Mouse (Mus musculus) kidney, embryonic 14.5 days (tissue): ENCODE results near the gene Mgst2. TPM values are rescaled to one million over a fixed set of nuclear protein-coding genes. Genes with fewer than 3 reads are reported as not detected.

Experiments used
- ATAC-seq: fragments of 200-750 bp; cut with Nextera tagmentation; 2 replicates; pipeline ENCODE4 v1.8.0; 2017; ENCODE audit warnings: moderate number of reproducible peaks, mild to moderate bottlenecking, moderate TSS enrichment, moderate library complexity; ENCODE audit not compliant: low FRiP score, low TSS enrichment
- H3K27ac ChIP-seq: fragments of 300-500 bp; sonication (generic); 2 replicates; pipeline ENCODE4 v1.5.1; 2014; ENCODE audit warnings: low read depth, mild to moderate bottlenecking, low read length, moderate library complexity, mixed read lengths
- H3K27me3 ChIP-seq: fragments of 300-500 bp; sonication (generic); 2 replicates; pipeline ENCODE4 v1.6.1; 2014; ENCODE audit warnings: mild to moderate bottlenecking, low read length; ENCODE audit not compliant: control insufficient read depth, insufficient read depth
- H3K36me3 ChIP-seq: fragments of 300-500 bp; sonication (generic); 2 replicates; pipeline ENCODE4 v1.6.1; 2014; ENCODE audit warnings: low read length, mixed read lengths; ENCODE audit not compliant: control insufficient read depth, insufficient read depth
- H3K4me1 ChIP-seq: fragments of 300-500 bp; sonication (generic); 2 replicates; pipeline ENCODE4 v1.6.1; 2014; ENCODE audit warnings: low read length, mixed read lengths; ENCODE audit not compliant: control insufficient read depth, insufficient read depth
- H3K4me2 ChIP-seq: fragments of 300-500 bp; sonication (generic); replicated peaks from 2 replicates; pipeline ENCODE4 v1.6.1; 2014; ENCODE audit warnings: low read depth, mild to moderate bottlenecking, low read length
- H3K4me3 ChIP-seq: fragments of 300-500 bp; sonication (generic); 2 replicates; pipeline ENCODE4 v1.5.1; 2014; ENCODE audit warnings: mild to moderate bottlenecking, low read length
- H3K9ac ChIP-seq: fragments of 300-500 bp; sonication (generic); 2 replicates; pipeline ENCODE4 v1.6.1; 2014; ENCODE audit warnings: low read depth, mild to moderate bottlenecking, low read length, moderate library complexity
- H3K9me3 ChIP-seq: fragments of 300-500 bp; sonication (generic); 2 replicates; pipeline ENCODE4 v1.6.1; 2016; ENCODE audit warnings: low read length; ENCODE audit not compliant: control insufficient read depth
- WGBS: fragments of 180-500 bp; shearing (Covaris S2); extraction: QIAGEN DNeasy Blood & Tissue Kit; methylation state at CpG from one replicate; pipeline ENCODE4 v1.1.7; 2014; 5-methylcytosine and 5-hydroxymethylcytosine counted together
- polyA plus RNA-seq: library from polyadenylated mRNA; unstranded; fragments of >200 nt; fragmentation: Nextera tagmentation; extraction: Ambion mirVana; gene quantifications from 2 replicates; pipeline ENCODE4 v1.2.1, GENCODE M21; 2014

The Mgst2 gene
- polyA plus RNA-seq, 1 experiment from 2014 or later, result 0.51 TPM

DNA sequence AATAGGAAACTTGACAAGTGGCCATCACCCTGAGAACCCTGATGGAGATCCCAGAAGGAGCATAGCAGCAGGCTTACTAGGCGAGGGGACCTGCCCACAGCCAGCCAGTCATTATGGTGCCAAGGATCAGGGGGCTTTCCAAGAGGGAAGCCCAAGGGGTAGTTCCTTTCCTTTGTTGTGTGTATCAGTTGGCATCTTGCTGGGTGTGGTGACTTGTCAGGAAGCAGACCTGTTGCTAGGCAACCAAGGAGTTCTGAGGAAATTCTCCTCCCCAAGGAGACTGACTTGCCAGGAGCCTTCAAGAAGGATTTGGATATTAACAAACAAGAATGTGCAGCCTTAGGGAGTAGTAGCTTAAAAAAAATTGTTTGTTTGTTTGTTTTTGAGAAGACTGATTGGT lies 25.7 kb upstream of the Mgst2 start:
- Histone ChIP-seq H3K36me3 (no peaks in the 10 kb centered on the region), H3K9ac (no peak overlapping the region), H3K4me2 (no peak overlapping the region), H3K27me3 (no peaks in the 10 kb centered on the region), H3K4me1 (no peaks in the 10 kb centered on the region), H3K27ac (no peak overlapping the region), H3K4me3 (no peak overlapping the region), H3K9me3 (peaks cover 5% of the 10 kb centered on the region; the same call in 1 of the 2 replicates)
- WGBS, result 77% methylated on average over 1 of the region's 1 CpGs
- no peak for ATAC-seq

DNA sequence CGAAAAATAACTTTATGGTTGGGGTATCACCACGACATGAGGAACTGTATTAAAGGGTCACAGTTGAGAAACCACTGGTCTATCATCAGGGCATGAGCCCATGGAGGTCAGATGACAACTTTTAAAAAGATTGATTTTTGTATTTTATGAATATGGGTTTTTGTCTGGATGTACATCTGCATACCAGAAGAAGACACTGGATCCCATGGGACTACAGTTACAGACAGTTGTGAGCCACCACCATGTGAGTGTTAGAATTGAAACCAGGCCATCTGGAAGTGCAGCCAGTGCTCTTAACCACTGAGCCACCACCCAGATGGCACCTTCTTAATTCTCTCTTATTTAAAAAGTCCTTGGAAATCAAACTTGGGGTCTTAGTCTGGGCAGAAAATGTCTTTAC lies 24.2 kb upstream of the Mgst2 start:
- H3K4me3 ChIP-seq, result no peak overlapping the region
- H3K9ac ChIP-seq, result no peak overlapping the region
- no peak for ATAC-seq
- 85% methylated on average over 2 of the region's 2 CpGs for WGBS
- H3K4me2 ChIP-seq, result no peak overlapping the region
- peaks cover 3% of the 10 kb centered on the region; the same call in 1 of the 2 replicates for H3K9me3 ChIP-seq
- no peaks in the 10 kb centered on the region for H3K4me1 ChIP-seq
- no peaks in the 10 kb centered on the region for H3K36me3 ChIP-seq
- H3K27me3 ChIP-seq, result no peaks in the 10 kb centered on the region
- no peak overlapping the region for H3K27ac ChIP-seq

DNA sequence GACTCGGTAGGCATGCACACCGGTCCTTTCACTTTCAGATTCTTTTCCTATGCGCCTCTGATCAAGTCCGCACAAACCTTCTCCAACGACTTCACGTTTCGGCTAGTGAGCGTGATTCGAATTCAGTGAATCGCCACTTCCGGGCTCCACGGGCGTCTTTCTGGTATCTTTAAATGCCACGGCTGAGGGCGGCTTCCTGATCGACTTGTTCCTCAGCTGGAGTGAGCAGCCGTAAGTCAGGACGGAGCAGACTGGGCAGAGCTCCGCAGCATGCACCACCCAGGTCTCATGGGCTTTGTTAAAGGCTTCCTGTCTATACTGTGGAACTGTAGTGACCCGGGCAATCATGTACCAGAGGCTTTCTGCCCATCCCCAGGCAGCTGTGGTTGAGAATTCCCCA lies 23.5 kb upstream of the Mgst2 start:
- H3K27me3 ChIP-seq, result no peaks in the 10 kb centered on the region
- H3K9me3 ChIP-seq, result peaks cover 3% of the 10 kb centered on the region; the same call in 1 of the 2 replicates
- ATAC-seq, result no peak
- H3K4me3 ChIP-seq, result no peak overlapping the region
- no peaks in the 10 kb centered on the region for H3K4me1 ChIP-seq
- no peaks in the 10 kb centered on the region for H3K36me3 ChIP-seq
- H3K27ac ChIP-seq, result no peak overlapping the region
- no peak overlapping the region for H3K9ac ChIP-seq
- WGBS, result 91% methylated on average over 20 of the region's 20 CpGs
- no peak overlapping the region for H3K4me2 ChIP-seq

DNA sequence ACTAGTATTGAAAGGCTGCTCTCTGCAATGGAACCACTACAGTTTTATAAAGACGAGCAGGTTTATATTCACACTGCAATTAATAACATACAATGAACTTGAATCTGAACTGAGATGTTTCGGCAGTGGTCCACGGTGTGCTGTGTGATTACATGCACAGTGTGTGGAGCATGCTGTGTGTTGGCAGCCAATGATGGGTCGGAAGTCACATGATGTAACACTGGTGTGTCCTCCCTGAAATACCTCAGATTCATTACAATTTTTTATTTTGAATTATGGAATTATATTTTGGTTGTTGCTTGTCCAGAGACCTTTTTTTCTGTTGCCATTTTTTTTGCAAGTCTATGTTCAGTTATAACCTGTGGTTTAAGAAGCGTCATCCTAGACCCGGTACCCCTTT lies 22.8 kb upstream of the Mgst2 start:
- ATAC-seq, result no peak
- Histone ChIP-seq H3K36me3 (no peaks in the 10 kb centered on the region), H3K4me1 (no peaks in the 10 kb centered on the region), H3K4me2 (no peak overlapping the region), H3K9ac (no peak overlapping the region), H3K4me3 (no peak overlapping the region), H3K9me3 (peaks cover 3% of the 10 kb centered on the region; the same call in 1 of the 2 replicates), H3K27ac (no peak overlapping the region), H3K27me3 (no peaks in the 10 kb centered on the region)
- WGBS, result 95% methylated on average over 6 of the region's 6 CpGs

DNA sequence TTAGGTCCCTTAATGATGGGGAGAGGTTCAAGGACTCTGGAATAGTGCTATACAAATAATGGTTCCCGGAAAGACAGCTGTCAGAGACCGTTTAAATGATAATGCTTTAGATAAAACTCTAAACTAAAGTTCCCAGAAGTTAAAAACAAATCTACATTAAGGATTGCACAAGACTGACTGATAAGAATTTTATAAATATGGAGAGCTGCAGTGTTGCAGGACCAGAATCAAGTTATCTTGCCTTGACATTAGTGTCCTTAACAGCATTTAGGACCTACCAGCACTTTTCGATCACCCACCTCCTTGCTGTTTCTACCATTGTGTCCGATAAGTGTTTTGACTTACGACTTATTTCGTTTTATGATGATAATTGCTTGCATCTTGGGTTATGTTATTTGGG lies 21.9 kb upstream of the Mgst2 start:
- no peaks in the 10 kb centered on the region for H3K36me3 ChIP-seq
- no peak for ATAC-seq
- H3K4me2 ChIP-seq, result no peak overlapping the region
- H3K27ac ChIP-seq, result no peak overlapping the region
- H3K9ac ChIP-seq, result no peak overlapping the region
- 92% methylated on average over 6 of the region's 6 CpGs for WGBS
- H3K9me3 ChIP-seq, result peaks cover 3% of the 10 kb centered on the region; the same call in 1 of the 2 replicates
- no peaks in the 10 kb centered on the region for H3K27me3 ChIP-seq
- H3K4me1 ChIP-seq, result no peaks in the 10 kb centered on the region
- no peak overlapping the region for H3K4me3 ChIP-seq

DNA sequence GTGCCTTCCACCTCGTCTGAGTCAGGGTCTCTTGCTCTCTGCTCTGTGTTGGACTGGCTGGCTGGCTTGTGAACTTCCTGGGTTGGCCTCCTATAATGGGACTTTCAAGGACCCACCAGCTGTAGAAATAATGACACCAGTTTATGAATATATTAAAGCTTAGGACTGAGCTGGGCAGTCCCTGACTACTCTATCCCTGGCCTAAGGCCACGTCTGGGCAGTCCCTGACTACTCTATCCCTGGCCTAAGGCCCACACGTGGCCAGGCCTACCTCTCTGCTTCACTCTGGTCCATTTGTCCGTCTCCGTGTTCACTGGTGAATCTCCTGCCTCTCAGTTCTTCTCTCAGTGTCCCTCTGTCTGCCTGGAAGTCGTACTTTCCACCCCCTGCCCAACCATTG lies 14.7 kb upstream of the Mgst2 start:
- Histone ChIP-seq H3K27ac (no peak overlapping the region), H3K4me1 (peaks cover 8% of the 10 kb centered on the region; the same call in 1 of the 2 replicates), H3K4me2 (no peak overlapping the region), H3K9me3 (no peaks in the 10 kb centered on the region), H3K9ac (no peak overlapping the region), H3K36me3 (no peaks in the 10 kb centered on the region), H3K27me3 (no peaks in the 10 kb centered on the region), H3K4me3 (no peak overlapping the region)
- ATAC-seq, result no peak
- WGBS, result 86% methylated on average over 6 of the region's 6 CpGs

DNA sequence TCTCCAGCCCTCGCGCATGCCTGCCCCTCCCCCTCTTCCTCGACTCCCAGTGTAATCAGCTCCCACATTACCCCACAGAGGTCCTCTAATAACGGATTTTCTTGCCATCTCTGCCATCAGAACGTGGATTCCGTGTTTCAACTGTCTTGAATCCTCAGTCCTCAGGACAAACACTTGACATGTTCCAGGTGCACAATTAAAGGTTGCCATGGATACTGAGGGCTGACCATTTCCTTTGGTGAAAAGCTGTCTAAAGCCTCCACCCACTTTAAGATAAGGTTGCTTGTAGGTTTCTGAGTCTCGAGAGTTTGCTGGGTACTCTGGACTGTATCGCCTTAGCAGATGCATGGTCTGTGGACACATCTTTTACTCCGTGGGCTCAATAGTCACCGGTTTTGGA lies 13.9 kb upstream of the Mgst2 start:
- ATAC-seq, result no peak
- Histone ChIP-seq H3K4me1 (peaks cover 8% of the 10 kb centered on the region; the same call in 1 of the 2 replicates), H3K9ac (no peak overlapping the region), H3K4me3 (no peak overlapping the region), H3K4me2 (no peak overlapping the region), H3K36me3 (no peaks in the 10 kb centered on the region), H3K27me3 (no peaks in the 10 kb centered on the region), H3K27ac (no peak overlapping the region), H3K9me3 (no peaks in the 10 kb centered on the region)
- WGBS, result 74% methylated on average over 10 of the region's 10 CpGs

DNA sequence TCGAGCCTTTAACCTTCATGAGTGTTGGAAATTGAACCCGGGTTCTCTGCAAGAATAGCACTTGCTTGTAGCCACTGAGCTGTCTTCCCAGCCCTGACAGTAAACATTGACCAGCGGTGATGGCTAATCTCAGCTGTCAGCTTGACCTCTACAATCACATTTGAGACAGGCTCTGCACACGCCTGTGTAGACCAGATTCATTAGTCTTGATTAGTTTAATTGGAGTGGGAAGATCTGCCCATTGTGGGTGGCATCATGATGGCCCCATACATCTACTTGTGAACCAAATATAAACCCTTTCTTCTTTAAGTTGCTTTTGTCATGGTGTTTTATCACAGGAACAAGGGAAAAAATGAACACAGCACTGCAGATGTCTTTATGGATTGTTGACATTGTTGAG lies 12.8 kb upstream of the Mgst2 start:
- Histone ChIP-seq H3K36me3 (no peaks in the 10 kb centered on the region), H3K9ac (no peak overlapping the region), H3K27me3 (no peaks in the 10 kb centered on the region), H3K4me1 (peaks cover 8% of the 10 kb centered on the region; the same call in 1 of the 2 replicates), H3K4me3 (no peak overlapping the region), H3K9me3 (no peaks in the 10 kb centered on the region), H3K27ac (no peak overlapping the region), H3K4me2 (no peak overlapping the region)
- 83% methylated on average over 4 of the region's 4 CpGs for WGBS
- ATAC-seq, result no peak

DNA sequence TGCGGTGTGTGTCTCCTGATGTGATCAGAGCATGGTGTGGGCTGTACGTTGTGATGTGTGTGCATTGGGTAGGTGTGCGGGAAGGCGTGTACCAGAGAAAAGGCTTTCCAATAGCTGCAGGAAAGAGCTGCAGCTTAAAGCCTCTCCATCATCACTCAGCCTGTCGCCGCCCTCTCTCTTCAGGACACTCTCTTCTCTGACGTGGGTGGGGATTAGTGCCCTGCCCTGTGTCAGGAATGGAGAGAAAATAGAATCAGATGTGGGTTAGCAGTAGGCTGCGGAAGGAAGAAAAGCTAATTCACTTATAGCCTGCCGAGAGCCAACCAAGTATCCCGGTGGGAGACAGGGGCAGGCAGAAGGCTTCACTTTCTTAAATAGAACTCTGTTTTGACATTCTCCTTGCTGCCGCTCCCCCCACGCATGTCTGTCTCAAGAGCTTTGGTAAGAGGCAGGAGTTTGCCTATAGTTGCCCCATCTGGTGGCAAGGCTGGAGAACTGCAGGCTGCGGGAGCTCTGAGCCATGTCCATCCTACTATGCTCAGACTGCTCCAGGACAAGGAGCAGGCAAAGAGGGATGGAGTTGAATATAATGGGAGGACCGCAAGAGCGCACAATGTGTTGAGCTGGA lies 12.0 kb upstream of the Mgst2 start:
- no peak overlapping the region for H3K4me3 ChIP-seq
- no peaks in the 10 kb centered on the region for H3K9me3 ChIP-seq
- no peaks in the 10 kb centered on the region for H3K36me3 ChIP-seq
- no peak for ATAC-seq
- WGBS, result 45% methylated on average over 15 of the region's 15 CpGs
- peaks cover 16% of the 10 kb centered on the region; the same call in 1 of the 2 replicates for H3K4me1 ChIP-seq
- no peak overlapping the region for H3K27ac ChIP-seq
- no peak overlapping the region for H3K9ac ChIP-seq
- H3K27me3 ChIP-seq, result no peaks in the 10 kb centered on the region
- H3K4me2 ChIP-seq, result peak overlapping the region; percentile 32
